Mouse (Mus musculus) embryo, embryonic 10.5 days (tissue): Measurements from ENCODE around the gene Eloa.

Source experiments
- DNase-seq: peaks from one replicate; pipeline ENCODE4 v3.0.0-alpha.2; 2015; ENCODE audit warnings: low spot score

Gene Eloa

DNA sequence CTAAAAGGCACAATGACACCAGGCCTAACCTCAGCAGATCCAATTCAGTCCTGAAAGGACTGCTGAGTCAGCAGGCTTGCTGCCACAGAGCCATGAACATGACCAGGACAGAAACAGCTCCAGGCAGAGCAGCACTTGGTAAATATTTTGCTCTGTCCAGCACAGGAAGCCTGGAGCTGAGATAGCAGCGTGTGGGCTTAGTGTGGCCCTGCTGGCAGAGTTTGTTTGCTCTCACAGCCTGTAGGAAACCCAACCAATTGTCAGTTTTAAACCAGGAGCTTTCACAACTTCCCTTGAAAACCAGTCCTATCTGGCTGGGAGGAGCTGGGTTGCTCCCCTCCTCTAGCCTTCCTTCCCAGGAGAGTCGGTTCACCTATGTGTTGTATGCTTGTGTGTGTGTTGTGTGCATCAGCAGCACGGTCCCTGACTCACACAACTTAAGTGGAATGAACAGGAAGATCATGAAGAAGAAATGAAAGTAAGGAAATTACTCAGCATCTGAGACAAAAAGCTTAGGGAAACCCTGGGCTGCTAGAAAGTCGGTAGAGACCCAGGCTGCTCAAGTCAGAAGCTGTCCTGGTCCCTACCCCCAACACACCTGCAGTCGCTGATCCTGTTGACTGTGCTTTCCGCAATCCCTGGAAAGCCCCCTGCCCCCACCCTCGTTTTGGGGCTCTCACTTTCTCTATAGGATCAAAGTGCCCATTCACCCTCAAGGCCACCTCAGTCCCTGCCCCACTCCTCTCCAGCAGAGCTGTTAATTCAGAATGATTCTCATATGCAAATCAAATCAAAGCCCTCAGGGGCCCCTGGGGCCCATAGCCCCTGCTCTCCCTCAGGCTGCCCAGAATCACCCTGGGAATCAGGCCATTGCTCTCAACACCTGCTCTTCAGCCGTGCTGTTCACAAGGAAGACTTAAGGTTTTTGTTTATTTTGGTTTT lies 9.7 kb upstream of the Eloa start:
- DNase-seq: peak; percentile 46

DNA sequence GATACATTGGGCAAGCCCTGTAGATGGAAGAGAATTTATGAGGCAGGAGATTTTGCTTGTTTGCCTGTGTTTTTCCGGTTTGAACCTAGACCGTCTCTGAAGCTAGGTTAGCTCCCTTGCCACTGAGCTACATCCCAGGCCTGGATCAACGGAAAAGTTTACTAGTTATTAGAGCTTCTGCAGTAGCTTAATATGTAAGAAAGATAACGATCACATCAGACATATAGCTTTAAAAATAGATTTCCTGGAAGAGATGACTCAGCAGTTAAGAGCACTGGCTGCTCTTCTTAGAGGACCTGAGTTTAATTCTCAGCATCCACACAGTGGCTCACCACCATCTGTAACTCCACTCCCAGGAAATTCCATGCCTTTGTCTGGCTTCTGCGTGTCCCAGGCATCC lies 7.1 kb upstream of the Eloa start:
- DNase-seq: no peak

DNA sequence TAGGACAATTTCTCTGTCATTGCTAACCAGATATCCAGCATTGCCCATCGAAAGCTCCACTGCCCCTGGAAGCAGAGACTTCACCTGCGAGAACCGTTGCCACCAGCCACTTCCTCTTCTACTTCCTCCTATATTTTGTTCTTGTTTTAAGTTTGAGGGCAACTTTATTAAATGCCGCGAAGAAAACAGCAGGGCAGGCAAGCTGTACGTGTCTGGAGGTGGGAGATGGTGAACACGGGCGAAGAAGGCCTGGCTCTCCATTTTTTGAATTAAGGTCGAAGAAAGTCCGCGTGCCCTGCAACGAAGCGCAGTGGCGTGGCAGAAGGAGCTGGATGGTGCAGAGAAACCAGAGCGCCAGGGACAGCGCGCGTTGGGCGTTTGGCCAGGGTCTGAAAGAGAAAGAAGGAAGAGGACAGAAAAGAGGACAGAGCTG lies 6.6 kb upstream of the Eloa start:
- DNase-seq: no peak

DNA sequence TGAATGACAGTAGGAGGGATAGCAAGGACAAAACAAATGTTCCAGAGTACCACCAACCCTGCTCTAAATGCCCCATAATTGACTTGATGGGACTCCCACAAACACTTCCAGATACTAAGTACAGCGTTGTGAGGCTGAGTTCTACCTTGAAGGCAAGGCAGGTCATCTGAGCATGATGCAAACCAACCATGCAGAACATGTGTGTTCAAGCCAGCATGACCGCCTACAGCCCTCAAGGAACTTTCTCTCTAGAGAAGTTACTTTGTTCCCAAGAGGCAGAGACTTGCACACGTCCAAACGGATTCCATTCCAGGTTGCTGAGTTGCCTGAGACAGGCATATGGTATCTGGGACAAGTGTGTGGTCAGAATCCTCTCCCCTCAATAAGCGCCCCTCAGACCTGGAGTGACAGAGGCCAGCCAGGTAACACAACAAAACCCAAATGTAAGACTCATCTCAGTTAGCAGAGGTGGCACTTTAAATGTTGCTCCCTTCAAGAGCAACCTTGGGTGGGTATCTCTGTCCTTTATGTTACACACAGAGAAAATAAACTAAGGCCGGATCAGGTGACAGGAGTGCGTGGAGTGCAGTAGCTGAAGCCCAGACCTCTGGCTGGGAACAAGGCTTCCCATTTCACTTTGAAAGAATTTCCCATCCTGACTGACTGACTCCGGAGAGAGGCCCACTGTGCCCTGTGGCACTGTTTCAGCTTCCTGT lies 6.0 kb upstream of the Eloa start:
- DNase-seq: no peak

DNA sequence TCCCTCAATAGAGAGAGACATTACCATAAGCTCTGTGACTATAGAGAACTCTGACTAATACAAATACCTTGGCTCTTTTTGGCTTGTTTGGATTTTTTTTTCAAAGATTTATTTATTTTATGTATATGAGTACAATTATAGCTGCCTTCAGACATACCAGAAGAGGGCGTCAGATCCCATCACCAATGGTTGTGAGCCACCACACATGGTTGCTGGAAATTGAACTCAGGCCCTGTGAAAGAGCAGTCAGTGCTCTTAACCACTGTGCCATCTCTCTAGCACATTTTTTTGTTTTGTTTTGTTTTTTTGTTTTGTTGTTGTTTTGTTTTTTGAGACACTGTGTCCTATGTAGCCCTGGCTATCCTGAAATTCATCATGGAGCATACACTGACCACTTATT lies 3.8 kb upstream of the Eloa start:
- DNase-seq: no peak

DNA sequence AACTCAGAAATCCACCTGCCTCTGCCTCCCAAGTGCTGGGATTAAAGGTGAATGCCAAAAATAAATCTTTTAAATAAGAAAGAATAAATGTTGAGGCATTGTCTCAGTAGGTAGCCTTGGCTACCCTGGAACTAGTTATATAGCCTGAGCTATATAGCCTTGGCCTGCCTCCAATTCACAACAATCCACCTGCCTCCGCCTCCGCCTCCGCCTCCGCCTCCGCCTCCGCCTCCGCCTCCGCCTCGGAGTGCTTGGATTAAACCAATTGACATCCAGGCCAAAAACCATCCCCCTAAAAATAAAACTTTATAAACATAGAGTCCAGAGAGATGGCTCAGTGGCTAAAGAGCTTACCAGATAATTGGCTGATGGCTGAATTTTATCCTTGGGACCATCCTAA lies 1.4 kb upstream of the Eloa start:
- DNase-seq: no peak

DNA sequence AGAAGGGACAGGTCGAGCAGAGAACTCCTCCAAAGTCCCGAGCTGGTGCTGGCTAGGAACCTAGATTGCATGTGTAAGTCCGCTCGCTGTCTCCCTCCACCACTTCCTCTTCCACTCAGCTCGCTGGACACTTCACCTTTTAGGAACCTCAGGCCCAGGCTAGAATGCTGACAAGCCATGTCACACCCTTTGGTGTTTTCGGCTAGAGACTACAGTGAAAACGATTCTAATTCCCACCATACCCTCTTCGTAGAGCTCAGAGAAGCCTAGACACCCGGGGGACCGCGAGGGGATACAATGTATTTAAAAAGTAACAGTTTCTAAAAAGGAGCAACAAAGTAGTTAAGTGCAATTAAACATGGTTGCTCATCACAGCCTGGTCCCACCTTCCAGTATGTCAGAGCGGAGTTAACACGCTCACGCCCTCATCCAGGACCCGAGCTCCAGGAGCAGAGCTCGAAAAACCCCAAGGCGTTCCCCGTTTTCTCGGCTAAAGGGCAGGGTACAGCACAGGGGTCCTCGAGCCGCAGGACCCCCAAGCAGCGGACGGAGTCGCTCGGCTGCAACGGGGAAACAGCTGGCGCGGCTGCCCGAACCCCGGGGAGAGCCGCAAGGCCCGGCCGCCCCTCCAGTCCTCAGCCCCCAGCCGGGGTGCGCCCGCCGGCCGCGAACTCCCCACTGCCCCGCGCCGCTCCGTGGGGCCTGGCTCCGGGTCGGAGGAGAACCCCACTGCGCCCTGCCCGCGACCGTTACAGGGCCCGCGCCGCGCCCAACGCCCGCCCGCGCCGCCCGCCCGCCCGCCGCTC lies 617 bp downstream of the Eloa start:
- peak; percentile 33 for DNase-seq

DNA sequence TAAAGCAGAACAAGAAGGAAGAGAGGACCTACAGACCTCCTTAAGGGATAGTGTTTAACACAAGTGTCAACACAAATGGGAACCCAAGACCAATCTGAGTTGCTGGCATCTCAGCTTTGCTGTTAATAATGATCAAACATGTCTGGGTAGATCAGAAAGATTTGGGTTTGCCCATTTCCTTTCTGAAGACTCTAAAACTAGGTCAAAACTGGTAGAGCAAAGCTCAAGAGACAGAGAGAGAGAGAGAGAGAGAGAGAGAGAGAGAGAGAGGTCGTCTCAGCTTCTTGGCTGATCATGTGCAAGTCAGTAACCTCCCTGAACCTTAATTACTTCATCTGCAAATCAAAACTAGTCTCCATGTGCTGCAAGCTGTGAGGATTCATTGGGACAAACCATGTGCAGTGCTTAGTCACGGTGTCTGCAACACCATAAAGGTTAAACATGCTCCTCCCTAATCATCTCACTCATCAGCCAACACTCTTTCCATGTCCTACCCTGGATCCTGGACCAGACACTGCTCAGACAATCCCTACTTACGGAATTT lies 5.4 kb downstream of the Eloa start:
- DNase-seq: no peak

DNA sequence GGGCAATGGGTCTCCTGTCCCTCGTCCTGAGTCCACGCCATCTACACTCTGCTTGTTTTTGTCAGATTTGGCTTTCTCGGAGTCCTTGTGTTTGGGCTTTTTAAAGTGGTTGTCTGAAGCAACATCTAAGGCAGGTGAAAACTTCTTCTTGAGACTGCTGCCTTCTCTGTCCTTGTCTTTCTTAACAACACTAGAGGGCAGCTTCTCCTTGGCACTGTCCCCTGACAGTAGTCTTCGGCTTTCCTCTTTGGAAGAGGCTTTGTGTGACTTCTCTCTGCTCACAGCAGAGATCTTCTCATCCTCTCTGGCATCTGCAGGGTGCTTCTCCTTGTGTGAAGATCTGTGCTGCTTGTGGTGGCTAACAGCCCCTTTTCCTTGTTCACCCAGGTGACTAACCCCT lies 11.0 kb downstream of the Eloa start:
- DNase-seq: no peak

DNA sequence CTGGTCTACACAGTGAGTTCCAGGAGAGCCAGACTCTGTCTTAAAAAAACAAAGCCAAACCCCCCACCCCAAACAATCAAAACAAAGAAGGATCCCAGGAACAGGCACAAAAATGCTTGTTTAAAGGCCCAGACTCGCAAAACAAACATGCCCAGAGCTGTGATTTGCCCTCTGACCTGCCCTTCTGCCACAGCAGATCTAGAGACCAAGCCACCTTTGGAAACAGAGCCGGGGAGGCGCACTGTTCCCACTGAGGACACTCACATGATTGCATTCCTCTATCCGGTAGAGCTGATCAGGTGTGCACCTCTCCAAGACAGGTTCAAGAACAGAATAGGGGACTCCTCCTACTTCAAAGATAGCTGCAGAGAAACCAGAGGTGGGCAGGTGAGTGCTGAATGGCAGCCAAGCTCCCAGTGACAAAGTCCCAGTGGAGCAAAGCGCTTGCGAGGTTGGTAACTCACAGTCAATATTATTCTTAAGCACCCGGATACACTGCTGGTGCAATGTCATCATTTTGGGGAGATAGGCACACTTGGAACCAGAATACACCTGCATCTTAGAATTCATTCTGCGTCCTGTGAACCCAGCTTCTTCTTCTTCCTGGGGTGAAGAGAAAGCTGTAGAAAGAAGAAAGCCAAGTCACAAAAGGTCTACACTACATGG lies 12.6 kb downstream of the Eloa start:
- DNase-seq: no peak

DNA sequence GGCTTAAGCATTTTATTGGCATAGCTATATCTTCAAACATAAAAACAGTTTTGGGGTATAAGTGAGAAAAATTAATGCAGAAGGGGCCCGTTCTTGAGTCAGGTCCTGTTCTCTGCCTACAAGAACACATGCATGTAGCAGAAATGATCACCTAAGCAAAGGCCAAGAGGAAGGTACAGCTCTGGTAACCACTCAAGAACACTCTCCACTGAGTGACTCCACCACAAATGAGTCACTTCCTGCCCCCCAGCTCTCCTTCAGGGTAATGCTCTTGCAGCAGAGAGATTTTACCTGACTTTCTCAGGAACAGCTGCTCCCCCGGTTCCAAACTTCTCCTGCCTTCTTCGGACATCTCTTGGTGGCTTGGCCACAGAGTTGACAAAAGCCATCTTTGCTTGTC lies 14.7 kb downstream of the Eloa start:
- no peak for DNase-seq

DNA sequence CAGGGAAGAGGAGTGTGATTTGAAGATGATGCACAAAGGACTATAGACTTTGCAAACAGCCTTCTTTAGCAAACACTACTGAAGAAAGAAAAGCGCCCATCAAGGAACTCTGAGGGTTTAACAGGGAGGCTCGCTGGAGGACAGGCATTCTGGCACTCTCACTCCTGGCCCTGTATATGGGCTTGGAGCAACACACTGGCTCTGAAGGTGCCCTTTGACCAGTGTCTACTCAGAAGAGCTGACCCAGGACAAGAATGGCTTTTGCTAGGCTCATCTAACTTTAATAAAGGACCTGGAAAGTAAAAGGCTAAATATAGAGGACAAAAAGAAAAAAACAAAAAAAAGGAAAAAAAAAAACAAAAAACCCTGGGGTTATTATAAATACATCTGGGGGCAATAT lies 16.6 kb downstream of the Eloa start:
- DNase-seq: no peak

DNA sequence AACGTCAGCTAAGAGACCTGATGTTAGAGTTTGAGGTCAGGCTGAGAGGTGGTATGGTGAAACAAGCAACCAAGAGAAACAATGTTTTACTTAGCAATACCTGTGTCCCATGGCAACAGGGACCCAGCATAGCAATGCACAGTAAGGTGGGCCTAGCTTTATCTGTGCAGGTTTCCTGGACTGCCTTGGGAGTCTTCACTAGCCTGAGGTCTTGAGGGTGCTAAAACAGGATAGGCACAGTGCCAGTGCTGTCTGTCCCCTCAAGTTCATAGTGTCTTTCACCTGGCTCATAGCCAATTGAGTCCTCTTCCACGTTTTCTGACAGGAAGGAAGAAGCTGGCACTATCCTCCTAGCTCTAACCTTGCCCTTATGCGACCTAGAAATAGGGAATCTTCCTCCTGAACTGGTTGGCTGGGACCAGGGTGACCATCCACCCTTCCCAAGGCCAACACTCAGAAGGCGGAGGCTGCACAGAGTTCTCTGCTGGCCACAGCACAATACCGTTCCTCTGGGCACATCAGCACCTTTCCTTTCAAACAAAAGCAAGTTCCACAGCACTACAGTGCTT lies 17.4 kb downstream of the Eloa start:
- DNase-seq: no peak

DNA sequence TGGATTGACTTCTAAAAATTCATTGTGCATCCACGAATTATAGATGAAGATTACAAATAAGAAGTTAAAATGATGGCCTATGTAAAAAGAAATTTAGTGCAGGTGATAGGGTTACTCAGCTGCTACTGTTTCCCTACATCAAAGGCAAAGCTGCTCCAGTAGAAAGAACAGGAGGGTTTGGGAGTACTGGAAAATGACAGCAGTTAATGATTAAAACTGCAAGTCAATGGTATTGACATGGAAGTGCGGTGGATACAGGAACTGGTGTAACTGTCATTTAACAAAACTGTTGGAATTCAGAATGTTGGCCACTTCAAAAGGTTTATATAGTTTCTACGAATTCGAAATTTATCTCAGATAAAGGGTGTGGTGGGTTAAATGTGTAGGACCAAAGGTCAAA lies 26.4 kb downstream of the Eloa start:
- DNase-seq: no peak

DNA sequence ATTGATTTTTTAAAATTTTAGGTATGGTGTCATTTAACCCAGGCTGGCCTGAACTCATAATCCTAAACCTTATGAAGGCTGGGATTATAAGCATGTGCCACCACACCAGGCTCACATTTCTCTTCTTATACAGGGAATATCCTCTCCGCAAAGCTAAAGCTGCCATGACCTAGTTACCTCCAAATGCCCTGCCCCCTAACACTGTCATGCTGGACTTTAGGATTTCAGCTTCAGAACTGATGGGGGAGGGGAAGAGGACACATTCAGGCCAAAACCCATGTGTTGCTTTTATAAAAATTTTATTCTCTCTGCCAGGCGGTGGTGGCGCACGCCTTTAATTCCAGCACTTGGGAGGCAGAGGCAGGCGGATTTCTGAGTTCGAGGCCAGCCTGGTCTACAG lies 27.6 kb downstream of the Eloa start:
- no peak for DNase-seq

DNA sequence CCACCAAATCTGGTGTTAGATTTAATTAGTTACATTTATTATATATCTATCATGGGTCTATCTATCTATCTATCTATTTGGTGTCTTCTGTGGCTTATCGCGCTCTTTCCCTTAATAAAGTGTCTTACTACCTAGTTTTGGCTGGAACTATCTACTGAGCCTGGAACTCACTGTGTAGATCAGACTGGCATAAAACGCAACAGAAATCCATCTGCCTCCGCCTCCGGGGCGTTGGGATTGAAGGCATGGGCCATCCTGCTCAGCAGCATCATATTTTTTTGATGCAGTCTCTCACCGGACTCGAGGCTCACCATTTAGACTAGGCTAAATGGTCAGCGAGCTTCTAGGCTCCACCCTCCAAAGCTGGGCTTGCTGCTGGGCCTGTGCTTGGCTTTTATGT lies 33.8 kb downstream of the Eloa start:
- DNase-seq: peak; percentile 17

DNA sequence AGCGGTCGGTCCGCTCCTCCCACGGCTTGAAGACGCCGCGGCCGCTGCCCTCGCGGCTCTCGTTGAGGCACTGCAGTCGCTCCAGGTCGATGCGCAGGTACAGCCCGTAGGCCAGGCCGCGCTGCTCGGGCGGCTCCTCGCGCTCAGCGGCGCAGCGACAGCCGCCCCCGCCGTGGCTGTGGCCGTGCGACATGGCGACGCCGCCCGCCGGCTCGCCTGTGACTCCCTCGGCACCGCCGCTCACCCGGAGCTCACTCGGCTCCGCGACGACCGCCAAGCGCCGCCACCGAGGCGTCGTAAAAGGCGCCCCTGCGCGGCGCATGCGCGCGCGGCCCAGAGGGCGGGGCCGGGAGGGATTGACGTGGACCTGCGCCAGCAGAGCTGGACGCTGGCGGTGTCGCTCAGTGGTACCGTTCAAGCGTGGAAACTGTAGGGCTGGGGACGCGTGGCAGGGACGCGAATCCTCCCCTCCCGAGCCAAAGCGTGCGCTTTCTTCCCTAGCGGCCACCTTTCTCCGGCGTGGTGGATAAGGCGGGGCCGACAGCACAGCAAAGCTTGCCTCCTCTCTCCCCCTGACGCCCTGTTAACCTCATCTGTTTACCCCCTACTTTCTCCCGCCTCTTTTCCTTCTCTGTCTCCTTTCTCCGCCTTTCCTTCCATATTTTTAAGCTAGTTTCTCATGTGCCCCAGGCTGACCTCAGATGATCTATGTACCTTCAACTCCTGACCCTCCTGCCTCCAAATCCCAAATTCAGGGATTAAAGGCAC lies 34.4 kb downstream of the Eloa start, which contains the start of gene Pithd1:
Gene Pithd1, minus strand, starts transcription at position 322 of the 768 bp plus-strand sequence.
- peak; percentile 93 for DNase-seq

DNA sequence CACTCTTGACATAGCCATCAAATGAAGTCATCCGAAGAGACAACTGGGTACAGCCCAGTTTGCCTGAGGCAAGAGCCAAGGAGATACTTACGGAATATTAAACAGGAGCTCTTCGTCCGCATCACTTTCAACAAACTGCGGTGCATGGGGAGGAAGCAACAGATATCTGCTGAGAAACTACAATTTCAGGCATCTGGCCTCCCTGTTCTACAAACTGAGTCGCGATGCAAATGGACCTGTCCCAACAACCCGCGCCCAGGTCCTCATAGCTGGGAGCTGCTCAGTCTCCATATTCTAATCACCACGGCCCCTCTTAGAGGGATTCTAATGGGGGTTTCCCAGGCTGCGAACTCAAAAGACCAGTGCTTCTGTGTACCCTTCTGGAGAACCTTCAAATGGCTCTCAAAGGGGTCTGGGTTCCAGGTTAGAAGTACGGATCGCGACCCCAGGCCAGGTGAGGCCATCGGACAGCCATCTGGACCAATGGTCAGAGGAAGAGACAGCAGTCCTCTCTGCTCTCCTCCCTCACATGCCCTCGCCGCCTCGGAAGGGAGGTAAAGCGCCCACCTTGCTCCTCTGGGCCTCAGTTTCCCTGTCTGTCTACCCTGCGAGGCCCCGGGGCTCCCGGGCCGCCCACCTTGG lies 35.1 kb downstream of the Eloa start:
- peak; percentile 34 for DNase-seq

DNA sequence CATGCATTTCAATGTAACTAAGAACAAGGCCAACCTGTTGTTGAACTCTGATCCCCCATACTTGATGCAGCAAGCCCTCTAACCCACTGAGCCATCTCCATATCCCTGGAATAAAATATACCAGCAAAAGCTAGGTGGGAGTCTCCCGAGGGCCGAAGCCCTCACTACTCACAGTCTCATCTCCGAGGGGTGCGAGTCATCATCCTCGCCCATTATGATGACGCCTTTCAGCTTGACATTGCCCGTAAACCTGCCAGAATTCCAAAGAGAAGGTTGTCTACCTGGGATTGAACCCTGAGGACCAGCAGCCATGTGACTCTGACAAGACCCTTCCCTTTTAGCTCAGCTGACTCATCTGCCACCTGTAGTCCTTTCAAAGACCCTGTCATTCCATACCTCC lies 35.8 kb downstream of the Eloa start:
- DNase-seq: no peak

DNA sequence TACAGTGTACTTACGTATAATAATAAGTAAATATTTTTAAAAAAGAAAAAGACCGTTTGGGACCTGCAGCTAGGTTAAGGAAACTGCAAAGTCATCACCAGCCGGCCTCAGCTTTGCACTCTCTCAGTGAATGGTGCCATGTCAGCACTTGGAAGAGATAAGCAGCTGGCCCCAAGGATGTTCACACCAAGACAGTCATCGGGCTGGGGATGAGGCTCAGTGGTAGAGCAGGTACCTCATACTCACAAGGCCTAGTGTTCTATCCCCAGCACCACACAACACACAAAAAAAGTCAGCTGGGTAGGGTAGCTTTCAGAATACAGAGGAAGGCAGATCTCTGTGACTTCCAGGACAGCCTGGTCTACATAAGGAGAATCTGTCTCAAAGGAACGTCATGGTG lies 36.4 kb downstream of the Eloa start:
- DNase-seq: no peak
